Mouse (Mus musculus) retina, adult 2 months (tissue): ENCODE measurements around the gene Xntrpc.

ENCODE experiments used
- DNase-seq: peaks from one replicate; pipeline ENCODE4 v3.0.0-alpha.2; 2012; ENCODE audit warnings: low read depth, low spot score

The Xntrpc gene

GRCm38 (mm10) chr7:102081784-102082183, 16.3 kb downstream of the Xntrpc start:
- DNase-seq, result no peak

DNA sequence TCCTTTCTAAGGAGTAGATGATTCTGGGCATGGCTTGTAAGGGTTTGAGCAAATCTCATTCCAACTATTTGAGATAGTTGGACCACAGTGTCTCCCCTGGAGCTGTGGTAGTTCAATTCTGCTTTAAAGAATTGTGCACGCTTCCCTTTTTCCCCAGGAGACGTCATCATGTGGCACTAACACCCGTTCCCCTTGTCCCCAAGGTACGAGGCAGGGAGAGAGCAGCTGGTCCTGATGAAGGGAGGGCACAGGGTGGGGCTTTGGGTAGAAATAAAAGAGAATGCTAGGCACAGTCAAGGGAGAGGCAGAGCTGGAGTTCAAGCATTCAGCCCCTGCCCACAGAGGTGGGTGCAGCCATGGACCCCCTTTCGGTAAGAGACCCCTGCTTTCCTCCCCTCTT, 17.3 kb downstream of the Xntrpc start, which contains the start of gene Trpc2:
Gene Trpc2 (plus strand): TSS at position 301 of the 400 bp plus-strand sequence.
- DNase-seq, result no peak

DNA sequence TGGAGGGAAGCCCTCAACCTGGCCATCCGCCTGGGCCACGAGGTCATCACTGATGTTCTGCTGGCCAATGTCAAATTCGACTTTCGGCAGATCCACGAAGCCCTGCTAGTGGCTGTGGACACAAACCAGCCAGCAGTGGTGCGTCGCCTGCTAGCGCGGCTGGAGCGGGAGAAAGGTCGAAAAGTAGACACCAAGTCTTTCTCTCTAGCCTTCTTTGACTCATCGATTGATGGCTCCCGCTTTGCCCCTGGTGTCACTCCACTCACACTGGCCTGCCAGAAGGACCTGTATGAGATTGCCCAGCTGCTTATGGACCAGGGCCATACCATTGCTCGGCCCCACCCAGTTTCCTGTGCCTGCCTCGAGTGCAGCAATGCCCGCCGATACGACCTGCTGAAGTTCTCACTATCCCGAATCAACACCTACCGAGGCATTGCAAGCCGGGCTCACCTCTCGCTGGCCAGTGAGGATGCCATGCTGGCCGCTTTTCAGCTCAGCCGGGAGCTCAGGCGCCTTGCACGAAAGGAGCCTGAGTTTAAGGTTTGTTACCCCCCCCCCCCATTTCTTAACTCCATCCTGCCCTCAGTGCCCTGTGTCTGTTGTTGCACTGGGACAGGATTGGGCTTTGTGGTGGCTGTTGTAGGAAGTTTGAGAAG, 18.7 kb downstream of the Xntrpc start:
- DNase-seq, result no peak

DNA sequence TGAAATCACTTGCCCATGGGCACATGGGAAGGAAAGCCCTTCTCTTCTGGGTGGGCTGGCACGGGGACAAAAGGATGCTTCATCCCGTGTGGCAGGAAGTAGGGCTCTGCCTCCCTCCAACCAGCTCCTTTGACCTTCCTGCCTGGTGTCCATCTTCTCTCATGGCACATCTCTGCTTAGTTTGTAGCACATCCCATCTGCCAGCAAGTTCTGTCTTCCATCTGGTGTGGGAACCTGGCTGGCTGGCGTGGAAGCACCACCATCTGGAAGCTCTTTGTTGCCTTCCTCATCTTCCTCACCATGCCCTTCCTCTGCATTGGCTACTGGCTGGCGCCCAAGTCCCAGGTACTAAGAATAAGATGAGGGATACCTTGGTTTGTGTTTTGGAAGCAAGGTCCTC, 21.8 kb downstream of the Xntrpc start:
- no peak for DNase-seq

- DNase-seq, result no peak
These were observed 34.5 kb downstream of the Xntrpc start for GRCm38 (mm10) chr7:102099760-102100661.

DNA sequence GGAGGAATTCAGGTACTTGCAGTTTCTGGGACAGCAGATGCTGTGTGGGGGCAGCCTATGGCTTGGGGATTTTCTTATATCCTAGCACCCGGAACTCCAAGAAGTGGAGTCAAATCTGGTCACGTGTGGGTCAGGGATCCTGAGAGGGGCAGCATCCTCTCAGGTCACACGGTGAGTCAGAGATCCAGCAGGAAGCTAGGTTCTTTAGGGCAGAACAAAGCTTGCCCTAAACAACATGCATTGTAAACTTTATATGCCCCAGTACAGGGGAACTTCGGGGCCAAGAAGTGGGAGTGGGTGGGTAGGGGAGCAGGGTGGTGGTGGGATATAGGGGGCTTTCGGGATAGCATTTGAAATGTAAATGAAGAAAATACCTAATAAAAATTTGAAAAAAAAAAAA, 35.4 kb downstream of the Xntrpc start:
- no peak for DNase-seq

- no peak for DNase-seq
These were observed 36.0 kb downstream of the Xntrpc start, which contains the start of gene Art1 for GRCm38 (mm10) chr7:102101487-102101886. Gene Art1, plus strand, starts transcription at chr7:102101743.

- DNase-seq, result no peak
These were observed 36.7 kb downstream of the Xntrpc start for GRCm38 (mm10) chr7:102102241-102102640.

- no peak for DNase-seq
These were observed 37.2 kb downstream of the Xntrpc start for GRCm38 (mm10) chr7:102102696-102103095.

DNA sequence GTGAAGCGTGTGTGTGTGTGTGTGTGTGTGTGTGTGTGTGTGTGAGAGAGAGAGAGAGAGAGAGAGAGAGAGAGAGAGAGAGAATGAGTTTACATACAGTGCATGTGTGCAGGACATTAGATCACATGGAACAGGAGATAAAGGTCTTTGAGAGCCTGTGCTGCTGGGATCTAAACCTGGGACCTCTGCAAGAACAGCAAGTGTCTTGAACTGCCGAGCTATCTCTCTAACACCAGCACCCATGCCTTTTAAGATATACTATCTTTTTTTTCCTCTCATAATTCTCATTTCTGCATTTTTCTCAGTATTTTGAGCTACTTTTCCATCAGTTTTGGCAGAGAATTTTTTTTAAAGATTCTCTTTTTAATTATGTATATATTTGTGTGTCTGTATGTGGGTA, 38.0 kb downstream of the Xntrpc start:
- DNase-seq, result no peak

DNA sequence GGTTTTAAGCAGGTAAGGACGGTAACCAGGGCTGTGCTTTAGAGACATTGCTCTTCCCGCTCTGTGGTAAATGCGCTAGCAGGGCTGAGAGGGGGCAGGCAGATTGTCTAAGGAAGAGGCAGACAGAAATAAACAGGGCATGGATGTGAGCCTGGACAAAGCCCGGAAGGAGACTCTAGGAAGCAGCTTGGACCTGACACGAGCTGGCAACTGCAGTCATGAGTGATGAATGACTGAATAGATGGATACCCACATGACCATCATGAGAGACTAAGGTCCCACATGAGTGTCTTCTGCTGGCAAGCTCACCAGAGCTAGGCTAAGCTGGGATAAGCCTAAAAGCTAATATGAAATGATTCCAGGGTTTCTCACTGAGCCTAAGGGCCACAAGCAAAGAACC, 38.6 kb downstream of the Xntrpc start:
- DNase-seq, result no peak

- no peak for DNase-seq
These were observed 41.2 kb downstream of the Xntrpc start for GRCm38 (mm10) chr7:102106700-102107141.

DNA sequence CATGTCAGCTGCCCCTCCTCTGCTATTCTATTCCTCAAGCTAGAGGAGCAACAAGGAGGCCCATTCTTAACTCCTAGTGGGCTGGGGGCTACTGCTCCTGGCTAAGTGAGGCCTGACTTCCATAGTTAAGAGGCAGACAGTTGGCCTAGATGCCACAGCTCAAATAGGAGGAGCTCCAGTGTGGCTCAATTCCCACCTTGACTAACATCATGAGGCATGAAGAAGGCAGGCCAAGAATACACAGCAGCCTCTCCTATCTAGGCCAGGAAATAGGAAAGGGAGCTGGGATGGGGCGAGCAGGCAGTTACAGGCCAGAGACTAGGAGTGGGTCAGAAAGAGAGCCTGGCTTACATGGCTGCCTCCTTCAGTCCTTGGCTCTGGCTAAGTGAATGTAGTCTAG, 42.7 kb downstream of the Xntrpc start:
- DNase-seq, result no peak

DNA sequence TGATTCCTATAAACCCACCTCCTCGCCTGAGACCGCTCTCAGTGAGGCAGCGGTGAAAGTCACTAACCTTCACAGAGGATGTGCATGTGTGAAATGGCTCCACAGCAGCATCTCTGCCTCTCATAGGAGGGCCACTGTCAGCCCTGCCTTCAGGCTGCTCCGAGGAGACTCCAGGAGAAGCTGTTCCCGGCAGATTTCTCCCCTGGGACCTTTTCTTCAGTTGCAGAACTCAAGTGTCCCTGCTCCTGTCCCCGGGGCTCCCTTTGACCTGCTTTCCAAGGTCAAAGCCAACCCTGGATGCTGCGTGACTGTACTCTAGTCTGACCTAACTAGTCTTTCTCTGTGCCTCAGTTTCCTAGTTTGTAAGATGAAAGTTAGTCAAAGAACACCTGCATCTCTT, 43.7 kb downstream of the Xntrpc start, which contains the start of gene Art5:
Gene Art5 (minus strand): TSS at position 319 of the 400 bp plus-strand sequence.
- DNase-seq, result no peak

- no peak for DNase-seq
These were observed 44.2 kb downstream of the Xntrpc start for GRCm38 (mm10) chr7:102109746-102110145.

GRCm38 (mm10) chr7:102113151-102113729, 47.7 kb downstream of the Xntrpc start:
- DNase-seq, result no peak

- no peak for DNase-seq
These were observed 51.2 kb downstream of the Xntrpc start, which contains the start of gene Chrna10 for GRCm38 (mm10) chr7:102116579-102117331. Gene Chrna10, minus strand, starts transcription at chr7:102116828.

DNA sequence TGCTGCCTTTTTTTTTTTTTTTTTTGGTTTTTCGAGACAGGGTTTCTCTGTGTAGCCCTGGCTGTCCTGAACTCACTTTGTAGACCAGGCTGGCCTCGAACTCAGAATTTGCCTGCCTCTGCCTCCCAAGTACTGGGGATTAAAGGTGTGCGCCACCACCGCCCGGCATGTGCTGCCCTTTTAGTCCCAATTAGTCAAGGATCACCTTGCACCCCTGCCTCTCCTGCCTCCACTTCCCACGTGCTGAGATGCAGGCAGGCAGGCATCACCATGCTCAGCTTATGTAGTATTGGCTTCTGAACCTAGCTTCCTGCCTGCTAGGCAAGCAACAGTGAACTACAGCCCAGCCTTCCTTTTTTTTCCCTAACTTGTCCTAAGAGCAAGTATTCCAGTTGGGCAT, 51.9 kb downstream of the Xntrpc start:
- DNase-seq, result no peak

- DNase-seq, result no peak
These were observed 54.8 kb downstream of the Xntrpc start for GRCm38 (mm10) chr7:102120326-102120725.

- no peak for DNase-seq
These were observed 66.9 kb downstream of the Xntrpc start for GRCm38 (mm10) chr7:102132395-102132794.

DNA sequence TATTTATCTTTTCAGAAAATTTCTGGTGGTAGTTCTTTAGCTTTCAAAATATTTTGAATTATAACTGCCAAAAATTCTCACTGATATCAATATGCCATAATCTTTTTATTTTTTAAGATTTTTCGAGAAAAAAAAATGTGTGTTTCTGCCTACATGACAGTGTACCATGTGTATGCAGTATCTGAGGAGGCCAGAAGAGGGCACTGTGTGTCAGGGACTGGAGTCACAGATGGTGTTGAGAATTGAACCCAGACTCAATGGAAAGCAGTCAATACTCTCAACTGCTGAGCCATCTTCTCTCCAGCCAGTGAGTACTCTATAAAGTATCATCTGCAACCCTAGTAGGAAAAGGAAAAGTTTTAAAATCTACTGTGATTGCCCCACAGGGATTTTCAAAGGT, 72.0 kb downstream of the Xntrpc start:
- DNase-seq, result peak; percentile 6
